Mouse (Mus musculus): ENCODE results near the gene Neu4.
"Not testable (repeated sequence)": the region's sequence is repeated elsewhere in the genome, so short reads cannot be mapped to it uniquely, and the experiment has no call there.

Gene Neu4

DNA sequence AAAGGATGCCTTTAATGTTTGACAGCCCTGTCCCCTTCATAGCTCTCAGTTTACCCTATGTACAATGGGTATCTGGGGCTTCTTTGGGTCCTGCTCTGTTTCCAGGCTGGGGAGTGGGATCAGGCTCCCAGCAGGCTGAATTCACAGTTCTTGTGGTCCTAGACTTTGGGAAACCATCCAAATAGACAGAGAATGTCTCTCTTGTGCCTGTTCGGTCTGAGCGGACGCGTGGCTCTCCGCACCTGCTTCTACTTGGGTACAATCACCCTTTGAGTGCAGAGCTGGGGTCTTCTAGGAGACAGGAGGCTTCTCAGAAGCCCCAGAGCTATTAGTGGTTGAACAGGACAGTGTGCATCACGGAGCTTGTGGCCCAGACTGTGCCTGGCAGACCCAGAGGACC, at the start of gene Neu4:
Gene Neu4, plus strand, starts transcription at position 301 of the 400 bp plus-strand sequence.
- DNase-seq (ENCODE audit: low read depth, low spot score), result no peak

DNA sequence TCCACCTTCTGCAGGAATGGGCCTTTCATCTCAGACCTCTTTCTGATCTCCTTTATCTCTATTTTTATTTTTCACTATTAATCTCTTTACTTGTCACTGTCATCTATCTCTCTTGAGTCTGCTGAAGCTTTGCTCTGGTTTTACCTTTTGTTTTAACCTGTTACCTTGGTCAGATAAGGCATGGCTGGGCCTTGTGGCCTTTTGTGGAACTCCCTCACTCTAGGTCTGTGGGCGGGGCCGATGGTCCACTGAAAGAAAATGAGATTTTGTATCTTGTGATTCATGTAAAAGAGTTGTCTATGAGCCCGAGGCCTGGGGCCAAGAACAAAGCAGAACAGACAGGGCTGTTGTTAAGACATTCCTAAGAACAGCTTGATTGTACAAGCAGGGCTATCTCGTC, 49.5 kb upstream of the Neu4 start:
- DNase-seq (ENCODE audit: low read depth, low spot score), result not testable (repeated sequence)

DNA sequence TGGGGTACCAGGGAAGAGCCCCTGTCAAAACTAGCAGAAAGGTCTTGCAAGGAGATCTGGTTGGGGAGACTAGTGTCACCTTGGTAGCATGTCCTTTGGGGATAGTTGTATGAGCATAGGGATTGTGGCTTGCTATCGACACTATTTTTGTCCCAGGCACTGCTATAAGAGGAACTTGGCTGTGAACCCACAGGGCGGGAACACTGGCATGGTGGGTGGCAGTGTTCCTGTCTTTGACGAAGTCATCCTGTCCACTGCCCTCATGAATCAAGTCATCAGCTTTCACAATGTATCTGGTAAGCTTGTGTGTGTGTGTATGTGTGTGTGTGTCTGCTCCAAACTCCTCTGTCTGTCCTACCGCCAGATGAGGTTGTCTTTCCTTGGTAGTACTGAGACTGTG, 44.5 kb upstream of the Neu4 start:
- not testable (repeated sequence) for DNase-seq (ENCODE audit: low read depth, low spot score)

DNA sequence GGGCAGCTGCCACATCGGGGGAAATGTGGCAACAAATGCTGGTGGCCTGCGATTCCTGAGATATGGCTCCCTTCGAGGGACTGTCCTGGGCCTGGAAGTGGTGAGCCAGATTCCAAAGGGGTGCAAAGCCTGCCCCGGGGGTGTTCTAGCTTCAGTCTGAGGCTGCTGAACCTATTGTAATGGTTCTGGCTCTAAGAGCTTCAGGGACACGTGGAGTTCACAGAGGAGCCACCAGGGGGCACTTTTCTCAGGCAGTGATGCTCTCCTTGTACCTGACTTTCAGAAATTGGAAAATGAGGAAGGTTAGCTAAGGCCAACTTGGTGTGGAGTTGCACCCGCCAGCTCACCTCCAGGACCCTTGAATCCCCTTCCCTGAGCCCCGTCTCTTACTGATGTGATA, 42.0 kb upstream of the Neu4 start:
- not testable (repeated sequence) for DNase-seq (ENCODE audit: low read depth, low spot score)

DNA sequence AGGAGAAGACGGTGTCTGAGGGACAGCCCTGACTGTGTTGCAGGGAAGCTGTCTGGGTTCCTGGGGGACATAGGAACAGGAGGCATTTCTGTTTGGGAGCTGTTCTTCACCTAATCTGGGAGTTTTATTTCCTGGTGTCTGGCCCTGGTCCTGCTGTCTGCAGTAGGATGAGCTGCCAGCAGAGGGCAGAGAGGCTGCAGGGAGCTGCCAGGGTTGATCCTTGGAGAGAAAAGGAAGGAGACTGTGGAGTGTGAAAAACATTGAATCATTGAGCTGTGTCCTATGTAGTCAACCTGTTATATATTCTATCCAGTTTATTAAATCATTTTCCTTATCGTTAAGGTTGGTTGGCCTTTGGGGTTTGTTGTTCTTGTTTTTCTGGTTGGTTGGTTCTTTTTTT, 39.3 kb upstream of the Neu4 start:
- not testable (repeated sequence) for DNase-seq (ENCODE audit: low read depth, low spot score)

DNA sequence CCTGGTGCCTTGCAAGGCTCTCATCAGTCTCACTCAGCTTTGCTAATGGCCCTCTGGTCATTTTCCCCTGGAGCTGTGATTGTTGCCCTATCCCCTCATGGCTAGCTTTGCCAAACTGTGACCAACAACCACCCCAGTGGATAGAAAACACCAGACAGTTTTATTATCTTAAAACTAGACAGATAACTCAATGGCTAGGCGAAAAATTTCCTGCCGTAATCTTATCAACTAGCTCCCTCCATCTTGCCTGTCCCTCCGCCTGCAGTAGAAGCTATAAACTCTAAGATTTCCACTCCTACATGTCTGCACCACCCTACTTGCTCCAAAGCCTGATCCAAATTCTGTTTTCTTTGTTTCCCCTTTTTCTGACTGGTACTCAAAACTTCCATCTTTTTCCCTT, 34.1 kb upstream of the Neu4 start:
- DNase-seq (ENCODE audit: low read depth, low spot score), result no peak

DNA sequence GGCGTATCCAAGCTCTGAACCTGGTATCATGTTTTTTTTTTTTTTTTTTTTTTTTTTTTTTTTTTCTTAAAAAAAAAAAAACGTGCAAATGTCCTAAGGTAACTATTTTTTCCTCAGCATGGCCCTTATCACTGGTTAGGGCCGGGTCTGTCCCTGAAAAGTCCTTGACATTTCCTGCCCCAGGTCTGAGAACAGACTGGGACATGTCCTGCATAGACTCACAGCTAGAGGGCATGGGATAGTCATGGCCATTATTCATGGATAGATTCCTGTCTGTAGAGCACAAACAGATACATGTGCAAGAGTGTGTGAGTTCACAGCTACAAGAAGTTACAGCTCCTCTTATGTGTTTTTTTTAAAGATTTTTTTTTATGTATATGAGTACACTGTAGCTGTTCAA, 31.5 kb upstream of the Neu4 start:
- no peak for DNase-seq (ENCODE audit: low read depth, low spot score)

DNA sequence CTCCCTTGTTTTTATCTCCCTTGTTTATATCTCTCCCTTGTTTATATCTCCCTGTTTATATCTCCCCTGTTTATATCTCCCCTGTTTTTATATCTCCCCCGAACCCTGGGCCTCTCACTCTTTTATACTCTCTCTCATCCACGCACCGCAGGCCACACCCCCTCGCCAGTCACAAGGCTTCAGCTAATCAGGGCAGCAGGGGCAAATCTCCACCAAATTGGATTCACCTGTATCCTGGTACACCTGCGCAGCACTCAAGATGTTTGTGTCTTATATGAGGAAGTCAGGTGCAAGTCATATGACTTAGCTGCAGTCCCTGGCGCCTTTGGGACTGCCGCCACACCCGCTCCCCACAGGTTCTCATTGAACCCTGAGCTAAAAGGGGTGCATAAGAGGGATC, 30.0 kb upstream of the Neu4 start, which contains the start of gene Gal3st2c:
Gene Gal3st2c, plus strand, starts transcription at position 301 of the 400 bp plus-strand sequence.
- DNase-seq (ENCODE audit: low read depth, low spot score), result not testable (repeated sequence)

DNA sequence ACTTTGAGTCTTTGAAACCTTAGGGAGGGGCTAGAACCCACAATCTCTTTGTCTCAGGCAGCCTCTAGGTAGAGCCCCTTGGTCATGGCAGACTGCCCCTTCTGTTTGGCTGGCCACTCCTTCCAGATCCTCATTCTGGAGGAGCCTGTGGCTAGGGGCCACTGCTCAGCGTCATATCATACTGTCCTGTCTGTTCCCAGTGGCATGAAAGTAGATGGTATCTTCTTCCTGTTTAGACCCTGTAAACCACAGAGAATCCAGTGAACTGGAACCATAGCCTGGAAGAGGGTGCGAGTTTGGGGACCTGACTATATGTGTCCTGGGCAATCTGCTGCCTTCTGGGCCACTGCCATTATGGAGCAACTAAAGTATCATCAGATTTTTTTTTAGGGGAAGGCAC, 29.2 kb upstream of the Neu4 start:
- not testable (repeated sequence) for DNase-seq (ENCODE audit: low read depth, low spot score)

DNA sequence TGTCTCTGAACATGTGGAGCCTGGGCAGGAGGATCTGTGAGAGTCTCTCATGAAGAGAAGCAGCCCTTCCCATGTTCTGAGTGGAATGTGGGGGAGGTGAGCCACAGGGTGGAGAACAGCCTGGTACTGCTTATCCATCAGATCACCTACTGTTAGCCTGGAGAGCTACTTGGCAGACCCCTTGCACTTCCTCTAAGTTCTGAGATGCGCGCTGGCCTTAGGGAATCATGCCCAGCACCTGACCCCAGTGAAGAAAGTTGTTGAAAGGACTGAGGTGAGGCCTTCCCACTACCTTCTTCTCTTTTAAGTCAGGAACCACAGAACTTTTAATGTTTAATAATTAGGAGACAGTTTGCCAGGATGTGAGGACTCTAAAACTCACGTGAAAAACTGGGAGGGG, 28.8 kb upstream of the Neu4 start:
- not testable (repeated sequence) for DNase-seq (ENCODE audit: low read depth, low spot score)

DNA sequence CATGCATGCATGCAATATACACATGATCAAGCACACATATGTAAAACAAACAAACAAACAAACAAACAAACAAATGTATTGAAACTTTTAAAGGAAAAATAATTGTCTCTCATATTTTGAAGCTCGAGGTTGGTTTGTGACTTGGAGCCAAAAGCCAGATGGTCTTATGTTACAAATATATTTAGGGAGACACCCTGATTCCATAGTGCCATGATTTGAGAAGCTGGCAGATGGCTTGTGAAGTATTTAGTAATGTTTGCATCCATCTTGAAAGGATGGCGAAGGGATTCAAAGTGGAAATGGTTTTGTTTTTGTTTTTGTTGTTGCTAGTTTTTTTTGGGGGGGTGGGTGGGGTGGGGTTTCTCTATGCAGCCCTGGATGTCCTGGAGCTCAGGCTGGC, 19.2 kb upstream of the Neu4 start:
- DNase-seq (ENCODE audit: low read depth, low spot score), result no peak

DNA sequence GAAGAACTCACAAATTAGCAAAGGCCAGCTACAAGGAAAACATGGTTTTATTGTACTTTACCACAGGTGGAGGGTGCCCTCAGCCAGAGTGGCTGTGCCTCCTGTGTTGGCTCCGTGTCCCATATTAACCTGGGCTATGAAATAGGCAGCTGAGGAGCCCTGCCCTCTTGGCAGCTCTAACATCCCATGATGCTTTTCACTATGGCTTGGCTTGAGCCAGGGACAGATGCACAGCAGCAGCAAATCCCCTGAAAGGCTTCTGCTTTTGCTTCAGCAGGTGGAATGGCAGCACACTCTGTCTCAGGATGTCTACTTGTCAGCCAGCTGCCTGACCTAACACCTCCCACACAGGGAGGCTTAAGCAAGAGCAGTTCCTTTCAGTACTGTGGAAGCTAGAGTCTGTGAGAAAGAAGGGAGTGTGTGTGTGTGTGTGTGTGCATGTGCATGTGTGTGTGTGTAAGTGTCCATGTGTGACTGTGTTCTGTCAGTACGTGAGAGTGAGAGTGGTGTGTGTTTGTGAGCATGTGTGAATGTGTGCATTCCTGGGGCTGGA, 14.2 kb upstream of the Neu4 start:
- not testable (repeated sequence) for DNase-seq (ENCODE audit: low read depth, low spot score)

DNA sequence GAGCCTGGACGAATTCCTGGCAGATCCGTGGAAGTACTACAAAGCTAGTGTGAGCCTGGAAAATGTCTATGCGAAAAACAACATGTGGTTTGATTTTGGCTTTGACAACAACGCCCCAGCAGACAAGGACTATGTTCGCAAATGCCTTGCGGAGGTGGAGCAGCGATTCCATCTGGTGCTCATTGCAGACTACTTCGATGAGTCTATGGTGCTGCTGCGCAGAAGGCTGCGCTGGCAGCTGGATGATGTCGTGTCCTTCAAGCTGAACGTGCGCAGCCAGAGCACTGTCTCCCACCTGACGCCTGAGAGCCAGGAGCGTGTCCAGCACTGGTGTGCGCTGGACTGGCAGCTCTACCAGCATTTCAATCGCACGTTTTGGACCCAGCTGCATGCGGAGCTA, 11.4 kb upstream of the Neu4 start:
- not testable (repeated sequence) for DNase-seq (ENCODE audit: low read depth, low spot score)

DNA sequence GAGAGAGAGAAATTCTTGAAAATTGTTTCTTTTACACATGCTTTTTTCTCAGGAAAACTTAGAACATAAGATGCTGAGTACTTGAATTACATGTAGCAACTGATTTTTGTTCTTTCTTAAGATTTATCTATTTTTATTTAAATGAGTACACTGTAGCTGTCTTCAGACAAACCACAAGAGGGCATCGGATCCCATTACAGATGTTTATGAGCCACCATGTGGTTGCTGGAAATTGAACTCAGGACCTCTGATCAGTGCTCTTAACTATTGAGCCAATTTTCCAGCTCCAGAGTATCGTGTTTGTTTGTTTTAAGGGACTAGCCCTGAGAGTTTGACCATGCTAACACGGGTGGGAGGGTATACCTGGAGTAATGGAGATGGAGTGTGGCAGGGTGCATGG, 8.6 kb upstream of the Neu4 start:
- peak; percentile 51 for DNase-seq (ENCODE audit: low read depth, low spot score)

DNA sequence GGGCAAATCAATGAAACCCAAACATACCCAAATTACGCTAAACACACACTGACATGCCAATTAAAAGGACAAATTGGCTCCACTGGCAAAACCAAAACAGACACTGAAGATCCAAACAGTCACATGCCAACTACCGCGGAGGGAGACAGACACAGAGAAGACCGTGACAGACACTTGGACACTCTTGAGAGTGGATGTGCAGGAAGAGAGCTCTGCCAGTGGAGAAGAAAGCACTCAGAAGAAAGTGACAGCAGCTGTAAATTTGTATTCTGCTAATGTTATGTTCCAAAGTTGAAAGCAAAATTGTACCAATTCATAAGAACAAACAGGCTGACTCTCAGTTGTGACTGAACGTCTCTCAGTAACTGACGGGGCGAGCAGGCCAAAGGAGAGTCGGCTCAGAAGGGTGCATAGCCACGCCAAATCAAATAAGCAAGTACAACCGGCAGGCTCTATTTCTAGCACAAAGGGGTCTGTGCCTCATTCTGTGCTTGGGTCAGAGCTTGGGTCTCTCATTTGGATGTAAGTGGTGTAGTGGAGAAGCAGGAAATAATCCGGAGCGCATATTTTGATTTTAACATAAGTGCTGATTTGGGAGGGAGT, 7.4 kb downstream of the Neu4 start:
- DNase-seq (ENCODE audit: low read depth, low spot score), result no peak

DNA sequence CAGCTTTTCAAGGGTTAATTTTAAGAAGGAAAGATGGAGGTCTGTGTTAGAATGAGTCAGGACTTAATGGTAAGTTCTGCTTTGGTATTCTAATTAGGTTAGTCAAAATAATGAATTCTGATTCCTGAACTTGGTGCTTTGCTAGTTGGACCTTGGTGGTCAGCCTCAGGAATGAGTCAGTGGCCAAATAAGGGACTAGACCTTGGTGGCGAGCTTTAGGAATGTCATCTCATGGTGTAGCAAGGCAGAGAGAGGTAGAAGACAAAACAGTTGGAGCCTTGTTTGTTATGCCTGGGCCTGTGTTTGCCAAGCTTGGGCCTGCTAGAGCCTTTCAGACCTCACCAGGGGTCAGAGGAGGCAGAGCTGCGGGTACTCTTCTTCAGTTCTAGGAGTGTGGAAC, 8.5 kb downstream of the Neu4 start:
- no peak for DNase-seq (ENCODE audit: low read depth, low spot score)

DNA sequence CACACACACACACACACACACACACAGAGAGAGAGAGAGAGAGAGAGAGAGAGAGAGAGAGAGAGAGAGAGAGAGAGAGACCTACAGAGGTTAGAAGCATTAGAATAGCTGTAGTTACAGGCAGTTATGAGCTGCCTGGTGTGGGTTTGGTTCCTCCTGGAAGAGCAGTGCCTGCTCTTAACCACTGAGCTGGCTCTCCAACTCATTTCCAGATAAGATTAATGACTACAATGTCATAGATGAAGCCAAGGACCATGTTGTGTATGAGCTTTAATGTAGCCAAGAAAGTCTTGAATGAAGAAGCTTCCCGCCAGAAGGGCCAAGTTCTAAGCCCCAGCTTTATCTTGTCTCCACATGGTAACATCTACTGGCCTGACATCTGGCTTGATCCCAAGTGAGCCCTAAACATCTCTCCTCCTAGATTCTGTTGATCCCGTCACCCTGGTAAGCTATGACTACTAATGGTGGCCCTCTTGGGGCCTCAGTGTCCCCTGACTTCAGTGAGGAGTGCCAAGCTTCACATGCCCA, 12.9 kb downstream of the Neu4 start:
- no peak for DNase-seq (ENCODE audit: low read depth, low spot score)

DNA sequence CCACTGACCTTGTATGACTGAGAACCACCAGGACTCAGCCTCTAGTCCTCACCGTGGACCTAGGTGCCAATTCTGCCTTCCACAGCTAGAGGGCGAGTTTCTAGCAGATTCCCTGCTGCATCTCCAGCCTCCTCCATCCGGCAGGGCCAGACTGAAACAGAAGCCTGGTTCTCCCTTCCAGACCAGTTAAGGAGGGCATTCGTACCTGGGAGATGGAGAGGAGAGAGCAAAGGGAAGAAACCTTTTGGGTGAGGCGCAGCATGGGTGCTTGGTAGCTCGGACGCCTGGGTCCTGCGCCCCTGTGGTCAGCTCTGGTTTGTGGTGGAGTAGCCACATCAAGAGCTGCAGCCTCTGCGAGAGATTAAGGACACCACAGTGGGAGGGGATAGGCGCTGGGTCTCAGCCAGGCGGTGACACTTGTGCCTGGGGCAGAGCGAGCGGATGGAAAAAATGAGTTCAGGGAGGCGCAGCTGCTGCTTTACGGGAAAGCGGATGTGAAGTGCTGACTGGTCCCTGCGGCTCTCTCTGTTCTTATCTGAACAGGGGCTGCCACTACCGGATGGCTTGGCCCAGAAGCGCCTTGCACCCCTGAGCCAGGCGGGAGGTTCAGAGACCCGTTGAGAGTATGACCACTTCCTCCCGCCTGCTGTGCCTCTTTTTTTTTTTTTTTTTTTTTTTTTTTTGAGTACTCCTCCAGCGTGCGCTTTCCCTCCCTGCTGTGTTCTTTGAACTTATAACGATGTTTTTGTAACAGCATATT, 14.9 kb downstream of the Neu4 start:
- DNase-seq (ENCODE audit: low read depth, low spot score), result peak; percentile 92

DNA sequence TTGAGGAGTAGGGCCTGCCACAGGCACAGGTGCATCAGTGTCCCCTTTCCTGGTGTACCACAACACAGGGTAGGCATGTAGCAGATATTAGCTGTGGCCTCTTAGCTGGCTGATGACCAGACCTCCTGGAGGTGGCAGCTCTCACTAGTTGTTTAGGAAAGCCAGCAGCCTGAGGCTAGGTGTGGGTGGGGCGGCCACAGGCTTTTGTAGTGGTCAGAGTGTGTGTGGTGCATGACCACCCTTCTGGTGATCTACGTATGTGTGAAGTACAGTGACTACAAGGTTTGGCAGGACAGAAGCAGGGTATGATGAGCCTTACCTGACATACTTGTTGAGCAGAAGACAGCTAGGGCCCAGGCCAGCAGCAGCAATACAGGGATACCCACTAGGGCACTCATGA, 20.1 kb downstream of the Neu4 start:
- no peak for DNase-seq (ENCODE audit: low read depth, low spot score)

DNA sequence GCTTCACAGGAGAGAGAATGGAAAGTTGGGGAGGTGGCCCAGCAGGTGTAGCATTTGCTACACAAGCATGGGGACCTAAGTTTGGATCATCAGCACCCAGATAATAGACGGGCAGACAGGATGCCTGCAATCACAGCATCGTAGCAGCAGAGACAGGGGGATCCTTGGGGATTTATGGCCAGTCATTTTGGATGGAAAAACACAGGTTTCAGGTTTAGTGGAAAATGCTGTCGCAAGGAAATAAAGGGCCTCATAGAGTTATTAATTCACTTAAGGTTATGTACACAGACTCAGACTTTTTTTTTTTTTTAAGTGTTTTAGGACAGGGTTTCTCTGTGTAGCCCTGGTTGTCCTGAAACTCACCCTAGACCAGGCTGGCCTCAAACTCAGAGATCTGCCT, 25.3 kb downstream of the Neu4 start:
- DNase-seq (ENCODE audit: low read depth, low spot score), result no peak

DNA sequence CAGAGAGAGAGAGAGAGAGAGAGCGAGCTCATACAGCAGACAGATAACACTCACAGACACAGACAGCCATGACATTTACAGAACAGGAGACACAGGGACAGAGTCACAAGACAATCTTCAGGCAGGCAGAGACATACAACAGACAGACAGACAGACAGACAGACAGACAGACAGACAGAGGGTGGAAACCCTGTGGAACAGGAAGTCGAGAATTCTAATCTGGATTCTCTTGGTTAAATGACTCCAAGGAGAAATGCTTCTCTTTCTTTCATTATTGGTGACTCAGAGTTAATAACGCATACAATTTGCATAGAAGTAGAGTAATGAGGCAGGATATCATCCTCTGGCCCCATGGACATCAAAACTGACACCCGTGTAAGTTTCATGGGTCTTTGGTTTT, 26.3 kb downstream of the Neu4 start:
- peak; percentile 45 for DNase-seq (ENCODE audit: low read depth, low spot score)

DNA sequence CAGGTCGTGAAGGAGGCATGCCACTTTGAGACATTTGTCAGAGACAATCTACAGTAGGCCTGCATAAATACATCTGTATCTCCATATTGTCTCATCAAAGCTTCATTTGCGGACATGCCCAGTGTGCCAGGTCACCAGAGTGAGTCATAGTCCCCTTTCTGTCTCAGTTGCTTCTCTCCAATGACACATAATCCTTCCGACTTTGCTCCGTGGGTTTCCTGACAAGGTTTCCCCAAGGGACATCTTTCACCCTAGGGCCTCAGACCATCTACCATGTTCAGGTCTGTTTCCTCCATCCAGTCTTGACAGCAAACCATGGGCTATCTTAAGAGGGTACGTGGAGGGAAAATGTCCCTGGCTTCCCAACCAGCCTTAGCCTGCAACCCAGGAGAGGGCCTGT, 30.9 kb downstream of the Neu4 start:
- DNase-seq (ENCODE audit: low read depth, low spot score), result no peak

DNA sequence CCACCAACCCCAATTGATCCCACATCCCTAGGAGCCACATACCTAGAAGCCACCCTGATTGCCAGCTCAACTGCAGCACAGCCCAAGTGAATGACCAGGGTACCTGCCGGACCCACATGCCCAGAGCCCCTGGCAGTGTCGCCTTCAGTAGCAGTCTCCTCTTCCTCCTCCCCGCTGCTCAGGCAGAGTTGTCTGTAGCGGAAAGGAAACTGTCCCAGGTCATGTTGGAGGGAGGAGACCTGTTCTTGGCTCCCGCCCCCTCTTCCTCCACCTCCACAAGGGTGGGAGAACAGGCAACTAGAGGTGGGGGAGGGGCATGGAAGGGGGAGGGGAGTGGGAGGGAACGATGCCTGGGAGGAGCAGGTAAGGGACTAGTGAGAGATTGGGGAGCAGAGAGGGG, 32.1 kb downstream of the Neu4 start, which contains the start of gene Pdcd1:
Gene Pdcd1, minus strand, starts transcription at position 181 of the 400 bp plus-strand sequence.
- DNase-seq (ENCODE audit: low read depth, low spot score), result peak; percentile 76

All from CD4-positive, CD25-positive, alpha-beta regulatory T cell, adult 2 months (primary cell).